Mouse (Mus musculus) heart, adult 18-20 months (tissue): ENCODE measurements around the gene Abcb4. TPM values are rescaled to one million over a fixed set of nuclear protein-coding genes. Genes with fewer than 3 reads are reported as not detected.
"Not testable (repeated sequence)": the region's sequence is repeated elsewhere in the genome, so short reads cannot be mapped to it uniquely, and the experiment has no call there.

Experiments used
- DNase-seq, 2 experiments: peaks; one replicate each; pipeline ENCODE4 v3.0.0; 2021 to 2022; ENCODE audit warnings: mixed read lengths in 1 of 2
- total RNA-seq, 2 experiments: library from RNA; stranded (reverse); gene quantifications; 2 replicates each; pipeline ENCODE4 v1.2.3; 2021

The Abcb4 gene
- total RNA-seq, 2 experiments from 2014 or later = 18.7 to 21.0 TPM

GRCm38 (mm10) chr5:8997513-8997895, 104.0 kb downstream of the Abcb4 start:
- DNase-seq = peak in 1 of 2 experiments; percentile 55

- no peak for DNase-seq
Measured at GRCm38 (mm10) chr5:8999108-8999507, 105.6 kb downstream of the Abcb4 start.

- not testable (repeated sequence) for DNase-seq
Measured at GRCm38 (mm10) chr5:9000006-9000405, 106.5 kb downstream of the Abcb4 start.

DNA sequence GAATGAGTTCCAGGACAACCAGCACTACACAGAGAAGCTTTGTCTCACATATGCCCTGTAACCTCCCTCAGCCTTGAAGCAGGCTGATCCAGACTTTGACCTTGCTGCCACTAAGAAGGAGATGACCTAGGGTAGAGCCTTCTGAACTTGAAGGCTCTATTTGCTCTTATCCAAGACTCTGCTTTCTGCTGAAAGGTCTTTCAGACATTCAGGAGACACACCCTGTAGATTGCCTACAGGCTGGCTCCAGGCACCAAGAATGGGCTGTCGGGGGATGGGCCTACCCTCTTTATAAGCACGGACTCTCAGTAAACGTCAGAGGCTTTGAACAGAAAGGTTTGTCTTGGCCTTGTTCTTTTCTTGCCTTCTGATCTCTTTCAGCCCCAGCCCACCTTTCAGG, 113.1 kb downstream of the Abcb4 start:
- not testable (repeated sequence) for DNase-seq

Other genes starting within 250 kb of the Abcb4 start
- gene Abcb1a, start 233.6 kb upstream of the Abcb4 start, total RNA-seq = 1 to 10 TPM; 7.2 to 7.4 TPM
- gene Abcb1b, start 95.6 kb upstream of the Abcb4 start, total RNA-seq = 1 to 10 TPM; 5.2 to 6.6 TPM
- 10 to 100 TPM; 19.5 to 20.5 TPM for gene Crot, start 103.6 kb downstream of the Abcb4 start, total RNA-seq
- 10 to 100 TPM; 10.0 to 12.3 TPM for gene Tmem243, start 207.0 kb downstream of the Abcb4 start, total RNA-seq